Mouse (Mus musculus): ENCODE results near the gene Inppl1. TPM values are rescaled to one million over a fixed set of nuclear protein-coding genes. Genes with fewer than 3 reads are reported as not detected.

The Inppl1 gene
- polyA plus RNA-seq, 1 experiment: 70.0 TPM

Other genes starting within 250 kb of the Inppl1 start
- 43.0 and 61.1 TPM in 2 replicates for gene Clpb, start 174.6 kb downstream of the Inppl1 start, polyA plus RNA-seq (2012; rRNA removed)
- gene Phox2a, start 19.9 kb downstream of the Inppl1 start, polyA plus RNA-seq (2012; rRNA removed): 0.11 TPM in 1 of 2 replicates, not detected in the other
- gene Folr2, start 19.0 kb upstream of the Inppl1 start, polyA plus RNA-seq (2012; rRNA removed): 54.9 and 84.6 TPM in 2 replicates
- gene Anapc15, start 25.5 kb upstream of the Inppl1 start, polyA plus RNA-seq (2012; rRNA removed): 34.0 and 53.7 TPM in 2 replicates
- 48.0 and 81.3 TPM in 2 replicates for gene Folr1, start 32.6 kb upstream of the Inppl1 start, polyA plus RNA-seq (2012; rRNA removed)
- gene Lamtor1, start 67.7 kb upstream of the Inppl1 start, polyA plus RNA-seq (2012; rRNA removed): 318 and 389 TPM in 2 replicates
- gene Tomt, start 68.1 kb upstream of the Inppl1 start, polyA plus RNA-seq (2012; rRNA removed): 1.3 and 2.0 TPM in 2 replicates
- gene Lrrc51, start 95.7 kb upstream of the Inppl1 start, polyA plus RNA-seq (2012; rRNA removed): 53.1 and 61.5 TPM in 2 replicates
- 71.4 and 81.8 TPM in 2 replicates for gene Numa1, start 95.9 kb upstream of the Inppl1 start, polyA plus RNA-seq (2012; rRNA removed)
- 13.5 and 19.7 TPM in 2 replicates for gene Il18bp, start 180.5 kb upstream of the Inppl1 start, polyA plus RNA-seq (2012; rRNA removed)
- gene Rnf121, start 227.2 kb upstream of the Inppl1 start, polyA plus RNA-seq (2012; rRNA removed): 59.9 and 61.7 TPM in 2 replicates
- 14.4 and 17.2 TPM in 2 replicates for gene Xndc1, start 227.3 kb upstream of the Inppl1 start, polyA plus RNA-seq (2012; rRNA removed)
- 2.7 and 3.0 TPM in 2 replicates for gene Xntrpc, start 227.5 kb upstream of the Inppl1 start, polyA plus RNA-seq (2012; rRNA removed)
- gene Trpc2, start 244.9 kb upstream of the Inppl1 start, polyA plus RNA-seq (2012; rRNA removed): not detected in 2 replicates